Mouse (Mus musculus) granulocyte monocyte progenitor cell, adult 5-6 weeks (primary cell): Measurements from ENCODE around the gene Unkl. TPM values are rescaled to one million over a fixed set of nuclear protein-coding genes. Genes with fewer than 3 reads are reported as not detected.
A peak's percentile ranks its signal among the peaks of the same experiment; 100 is the strongest.

Experiments used
- ATAC-seq: replicated peaks from 2 replicates; pipeline ENCODE4 v1.8.0; 2016; ENCODE audit warnings: mild to moderate bottlenecking, moderate TSS enrichment, inconsistent platforms; ENCODE audit not compliant: poor library complexity, severe bottlenecking
- total RNA-seq, 2 experiments: library from RNA; stranded (forward) in 1 of 2; stranded (reverse) in 1 of 2; fragments of 200-712, 200-1000 nt in 1 of 2; fragments of >200 nt in 1 of 2; fragmentation: Nextera tagmentation in 1 of 2; gene quantifications; 2 replicates each; pipeline ENCODE4 v1.2.3; 2014 to 2017

Gene Unkl
- 6.8 and 17.2 TPM in 2 replicates for total RNA-seq (2014; fragmentation: Nextera tagmentation)
- total RNA-seq (2017) = 5.6 and 9.9 TPM in 2 replicates

- peak; percentile 38 for ATAC-seq
Measured at GRCm38 (mm10) chr17:25188150-25189031, at the start of gene Unkl. Gene Unkl (plus strand): TSS chr17:25188397.

GRCm38 (mm10) chr17:25138803-25139202 lies 49.4 kb upstream of the Unkl start:
- peak; percentile 77 for ATAC-seq

GRCm38 (mm10) chr17:25139960-25140359 lies 48.2 kb upstream of the Unkl start:
- no peak for ATAC-seq

GRCm38 (mm10) chr17:25162161-25162560 lies 26.0 kb upstream of the Unkl start, which contains the start of gene Ccdc154:
Gene Ccdc154 (plus strand): TSS chr17:25162461.
- no peak for ATAC-seq

GRCm38 (mm10) chr17:25163387-25163786 lies 24.8 kb upstream of the Unkl start:
- ATAC-seq = no peak

- ATAC-seq = no peak
Measured at GRCm38 (mm10) chr17:25164770-25165169, 23.4 kb upstream of the Unkl start.

- no peak for ATAC-seq
Measured at GRCm38 (mm10) chr17:25165970-25166671, 22.1 kb upstream of the Unkl start.

- no peak for ATAC-seq
Measured at GRCm38 (mm10) chr17:25169706-25170105, 18.5 kb upstream of the Unkl start.

GRCm38 (mm10) chr17:25172558-25172957 lies 15.6 kb upstream of the Unkl start:
- no peak for ATAC-seq

GRCm38 (mm10) chr17:25175411-25175810 lies 12.8 kb upstream of the Unkl start, which contains the start of gene Gm38655:
Gene Gm38655 (minus strand): TSS chr17:25175471.
- no peak for ATAC-seq

GRCm38 (mm10) chr17:25183232-25183631 lies 5.0 kb upstream of the Unkl start:
- ATAC-seq = no peak

GRCm38 (mm10) chr17:25184129-25184691 lies 4.0 kb upstream of the Unkl start, which contains the start of gene BC003965:
Gene BC003965 (plus strand): TSS chr17:25184554.
- ATAC-seq = peak; percentile 81

GRCm38 (mm10) chr17:25184961-25185360 lies 3.2 kb upstream of the Unkl start:
- ATAC-seq = peak; percentile 10; the same call in 1 of the 2 replicates

- no peak for ATAC-seq
Measured at GRCm38 (mm10) chr17:25187784-25188149, 430 bp upstream of the Unkl start.

- ATAC-seq = no peak
Measured at GRCm38 (mm10) chr17:25189091-25189490, 894 bp downstream of the Unkl start.

- ATAC-seq = no peak
Measured at GRCm38 (mm10) chr17:25202401-25202800, 14.2 kb downstream of the Unkl start.

- ATAC-seq = no peak
Measured at GRCm38 (mm10) chr17:25210006-25210405, 21.8 kb downstream of the Unkl start.

GRCm38 (mm10) chr17:25210680-25211466 lies 22.7 kb downstream of the Unkl start:
- peak; percentile 81 for ATAC-seq

- no peak for ATAC-seq
Measured at GRCm38 (mm10) chr17:25211705-25212104, 23.5 kb downstream of the Unkl start.

GRCm38 (mm10) chr17:25215431-25215830 lies 27.2 kb downstream of the Unkl start:
- ATAC-seq = no peak
